Mouse (Mus musculus) leukemia stem cell, adult 10-12 weeks (primary cell): ENCODE results near the gene Bscl2. TPM values are rescaled to one million over a fixed set of nuclear protein-coding genes. Genes with fewer than 3 reads are reported as not detected.

Source experiments
- polyA plus RNA-seq: library from polyadenylated mRNA; stranded (reverse); fragments of >175 nt; gene quantifications from 2 replicates; pipeline ENCODE4 v1.2.3, GENCODE M21; 2012; ENCODE audit warnings: low replicate concordance

The Bscl2 gene
- polyA plus RNA-seq, 1 experiment = 36.5 TPM

Other genes starting within 250 kb of the Bscl2 start
- not detected in 2 replicates for gene Slc22a8, start 246.2 kb upstream of the Bscl2 start, polyA plus RNA-seq
- not detected in 2 replicates for gene Slc22a6, start 219.4 kb upstream of the Bscl2 start, polyA plus RNA-seq
- not detected in 2 replicates for gene Chrm1, start 173.7 kb upstream of the Bscl2 start, polyA plus RNA-seq
- gene Slc3a2, start 114.1 kb upstream of the Bscl2 start, polyA plus RNA-seq = 129 and 167 TPM in 2 replicates
- 21.6 and 29.2 TPM in 2 replicates for gene Wdr74, start 101.6 kb upstream of the Bscl2 start, polyA plus RNA-seq
- not detected in 2 replicates for gene 1700092M07Rik, start 96.7 kb upstream of the Bscl2 start, polyA plus RNA-seq
- gene Stx5a, start 96.1 kb upstream of the Bscl2 start, polyA plus RNA-seq = 17.5 and 22.6 TPM in 2 replicates
- gene Nxf1, start 80.4 kb upstream of the Bscl2 start, polyA plus RNA-seq = 39.0 and 42.9 TPM in 2 replicates
- gene Tmem223, start 66.5 kb upstream of the Bscl2 start, polyA plus RNA-seq = 69.6 and 147 TPM in 2 replicates
- 19.3 and 85.5 TPM in 2 replicates for gene Tmem179b, start 63.0 kb upstream of the Bscl2 start, polyA plus RNA-seq
- 47.7 and 56.1 TPM in 2 replicates for gene Taf6l, start 51.0 kb upstream of the Bscl2 start, polyA plus RNA-seq
- 4.5 and 17.9 TPM in 2 replicates for gene Polr2g, start 38.9 kb upstream of the Bscl2 start, polyA plus RNA-seq
- gene Zbtb3, start 34.9 kb upstream of the Bscl2 start, polyA plus RNA-seq = 0.39 and 2.0 TPM in 2 replicates
- 4.0 and 4.6 TPM in 2 replicates for gene Ttc9c, start 18.1 kb upstream of the Bscl2 start, polyA plus RNA-seq
- 59.4 and 120 TPM in 2 replicates for gene Hnrnpul2, start 17.5 kb upstream of the Bscl2 start, polyA plus RNA-seq
- gene AC129217.1, start 7.7 kb upstream of the Bscl2 start, polyA plus RNA-seq = 40.3 and 101 TPM in 2 replicates
- gene Gng3, start 1.7 kb downstream of the Bscl2 start, polyA plus RNA-seq = not detected in 2 replicates
- gene Lrrn4cl, start 13.3 kb downstream of the Bscl2 start, polyA plus RNA-seq = 0.09 and 0.24 TPM in 2 replicates
- 78.0 and 79.9 TPM in 2 replicates for gene Ubxn1, start 34.0 kb downstream of the Bscl2 start, polyA plus RNA-seq
- gene Uqcc3, start 43.5 kb downstream of the Bscl2 start, polyA plus RNA-seq = 10.7 and 29.9 TPM in 2 replicates
- 1.7 TPM in 1 of 2 replicates, not detected in the other for gene Lbhd1, start 46.3 kb downstream of the Bscl2 start, polyA plus RNA-seq
- not detected in 2 replicates for gene Gm49403, start 46.5 kb downstream of the Bscl2 start, polyA plus RNA-seq
- 12.1 and 24.9 TPM in 2 replicates for gene 1810009A15Rik, start 51.4 kb downstream of the Bscl2 start, polyA plus RNA-seq
- 0.92 and 16.1 TPM in 2 replicates for gene Gm49416, start 51.5 kb downstream of the Bscl2 start, polyA plus RNA-seq
- 35.0 and 93.2 TPM in 2 replicates for gene Ints5, start 55.5 kb downstream of the Bscl2 start, polyA plus RNA-seq
- gene Ganab, start 60.6 kb downstream of the Bscl2 start, polyA plus RNA-seq = 35.8 and 36.8 TPM in 2 replicates
- gene B3gat3, start 82.9 kb downstream of the Bscl2 start, polyA plus RNA-seq = 110 and 144 TPM in 2 replicates
- gene Rom1, start 91.9 kb downstream of the Bscl2 start, polyA plus RNA-seq = 28.2 and 31.8 TPM in 2 replicates
- gene Eml3, start 92.1 kb downstream of the Bscl2 start, polyA plus RNA-seq = 92.9 and 101 TPM in 2 replicates
- 33.6 and 60.7 TPM in 2 replicates for gene Mta2, start 104.4 kb downstream of the Bscl2 start, polyA plus RNA-seq
- gene Tut1, start 116.4 kb downstream of the Bscl2 start, polyA plus RNA-seq = 41.2 and 58.4 TPM in 2 replicates
- 34.0 and 130 TPM in 2 replicates for gene Eef1g, start 129.6 kb downstream of the Bscl2 start, polyA plus RNA-seq
- 6.4 and 8.8 TPM in 2 replicates for gene Ahnak, start 151.8 kb downstream of the Bscl2 start, polyA plus RNA-seq